Mouse (Mus musculus) intestine, embryonic 14.5 days (tissue): ENCODE measurements around the gene Fam198a. TPM values are rescaled to one million over a fixed set of nuclear protein-coding genes. Genes with fewer than 3 reads are reported as not detected.

Source experiments
- ATAC-seq: fragments of 200-750 bp; cut with Nextera tagmentation; replicated peaks from 2 replicates; pipeline ENCODE4 v1.8.0; 2017; ENCODE audit warnings: low read depth, moderate number of reproducible peaks, moderate TSS enrichment, moderate library complexity; ENCODE audit not compliant: low FRiP score, low TSS enrichment
- DNase-seq: peaks from one replicate; pipeline ENCODE4 v3.0.0-alpha.2; 2018; ENCODE audit warnings: low spot score
- H3K27ac ChIP-seq: fragments of 300-500 bp; sonication (generic); 2 replicates; pipeline ENCODE4 v1.5.1; 2014; ENCODE audit warnings: low read depth, mild to moderate bottlenecking, control low read depth
- H3K27me3 ChIP-seq: fragments of 300-500 bp; sonication (generic); replicated peaks from 2 replicates; pipeline ENCODE4 v1.6.1; 2014; ENCODE audit warnings: low read length, control low read depth; ENCODE audit not compliant: control insufficient read depth, insufficient read depth
- H3K36me3 ChIP-seq: fragments of 300-500 bp; sonication (generic); 2 replicates; pipeline ENCODE4 v1.6.1; 2014; ENCODE audit warnings: low read length, control low read depth; ENCODE audit not compliant: control insufficient read depth, insufficient read depth
- H3K4me1 ChIP-seq: fragments of 300-500 bp; sonication (generic); replicated peaks from 2 replicates; pipeline ENCODE4 v1.6.1; 2014; ENCODE audit warnings: low read length, control low read depth, mixed read lengths; ENCODE audit not compliant: control insufficient read depth, insufficient read depth
- H3K4me2 ChIP-seq: fragments of 300-500 bp; sonication (generic); 2 replicates; pipeline ENCODE4 v1.6.1; 2014; ENCODE audit warnings: low read length
- H3K4me3 ChIP-seq: fragments of 300-500 bp; sonication (generic); 2 replicates; pipeline ENCODE4 v1.5.1; 2014; ENCODE audit warnings: low read depth, low read length, control low read depth, mixed read lengths
- H3K9ac ChIP-seq: fragments of 300-500 bp; sonication (generic); 2 replicates; pipeline ENCODE4 v1.6.1; 2014; ENCODE audit warnings: mild to moderate bottlenecking, low read length
- H3K9me3 ChIP-seq: fragments of 300-500 bp; sonication (generic); 2 replicates; pipeline ENCODE4 v1.6.1; 2016; ENCODE audit warnings: low read length, control low read depth; ENCODE audit not compliant: control insufficient read depth
- WGBS: fragments of 180-500 bp; shearing (Covaris S2); extraction: QIAGEN DNeasy Blood & Tissue Kit; methylation state at CpG from one replicate; pipeline ENCODE4 v1.1.7; 2014; 5-methylcytosine and 5-hydroxymethylcytosine counted together
- polyA plus RNA-seq: library from polyadenylated mRNA; unstranded; fragments of >200 nt; fragmentation: Nextera tagmentation; extraction: Ambion mirVana; gene quantifications from 2 replicates; pipeline ENCODE4 v1.2.1, GENCODE M21; 2014

Fam198a gene
- polyA plus RNA-seq, 1 experiment from 2014 or later: 2.9 TPM

DNA sequence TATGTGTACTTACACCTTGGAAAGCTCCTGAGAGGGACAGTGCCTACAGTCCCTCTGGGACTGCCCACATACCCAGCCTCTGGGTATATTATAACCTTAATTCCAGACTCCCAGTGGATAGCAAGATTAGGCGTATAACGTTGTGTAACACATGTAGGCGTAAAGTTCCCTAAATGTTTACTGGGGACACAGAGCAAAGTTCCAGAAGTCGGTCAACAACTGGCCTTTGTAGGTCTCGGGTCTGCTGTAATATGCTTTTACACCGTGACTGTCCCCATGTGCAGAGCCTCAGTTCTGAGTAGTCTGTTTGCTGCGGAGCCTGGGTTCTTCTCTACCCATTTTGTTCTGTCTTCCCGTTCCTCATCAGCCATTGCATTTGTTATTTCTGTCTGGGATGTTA lies 27.3 kb upstream of the Fam198a start:
- H3K9me3 ChIP-seq: no peaks in the 10 kb centered on the region
- no peak overlapping the region for H3K27ac ChIP-seq
- no peak overlapping the region for H3K9ac ChIP-seq
- H3K4me1 ChIP-seq: no peaks in the 10 kb centered on the region
- DNase-seq: no peak
- no peaks in the 10 kb centered on the region for H3K27me3 ChIP-seq
- no peak for ATAC-seq
- no peak overlapping the region for H3K4me2 ChIP-seq
- WGBS: 88% methylated on average over 8 of the region's 8 CpGs
- no peak overlapping the region for H3K4me3 ChIP-seq
- no peaks in the 10 kb centered on the region for H3K36me3 ChIP-seq

DNA sequence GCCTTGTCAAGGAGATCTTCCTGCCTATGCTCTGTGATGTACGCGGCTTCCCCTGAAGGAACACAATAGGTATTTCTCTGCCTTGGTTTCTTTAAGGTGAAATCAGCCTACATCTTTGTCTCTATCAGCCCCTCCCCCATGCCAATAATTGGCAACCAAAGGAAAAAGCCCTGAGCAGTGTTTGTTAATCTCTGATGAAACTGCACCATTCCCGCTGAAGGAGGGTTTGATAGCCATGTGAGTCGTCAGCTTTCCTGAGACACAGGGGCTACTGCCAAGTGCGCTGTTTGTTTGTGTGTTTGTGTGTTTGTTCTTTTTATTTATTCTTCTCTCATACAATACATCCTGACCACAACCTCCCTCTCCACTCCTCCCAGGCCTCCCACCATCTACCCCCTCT lies 26.9 kb upstream of the Fam198a start:
- H3K9ac ChIP-seq: no peak overlapping the region
- H3K4me2 ChIP-seq: no peak overlapping the region
- DNase-seq (no peak), ATAC-seq (no peak)
- no peak overlapping the region for H3K4me3 ChIP-seq
- H3K27me3 ChIP-seq: no peaks in the 10 kb centered on the region
- no peak overlapping the region for H3K27ac ChIP-seq
- WGBS: 80% methylated on average over 5 of the region's 5 CpGs
- H3K4me1 ChIP-seq: no peaks in the 10 kb centered on the region
- H3K9me3 ChIP-seq: no peaks in the 10 kb centered on the region
- no peaks in the 10 kb centered on the region for H3K36me3 ChIP-seq

DNA sequence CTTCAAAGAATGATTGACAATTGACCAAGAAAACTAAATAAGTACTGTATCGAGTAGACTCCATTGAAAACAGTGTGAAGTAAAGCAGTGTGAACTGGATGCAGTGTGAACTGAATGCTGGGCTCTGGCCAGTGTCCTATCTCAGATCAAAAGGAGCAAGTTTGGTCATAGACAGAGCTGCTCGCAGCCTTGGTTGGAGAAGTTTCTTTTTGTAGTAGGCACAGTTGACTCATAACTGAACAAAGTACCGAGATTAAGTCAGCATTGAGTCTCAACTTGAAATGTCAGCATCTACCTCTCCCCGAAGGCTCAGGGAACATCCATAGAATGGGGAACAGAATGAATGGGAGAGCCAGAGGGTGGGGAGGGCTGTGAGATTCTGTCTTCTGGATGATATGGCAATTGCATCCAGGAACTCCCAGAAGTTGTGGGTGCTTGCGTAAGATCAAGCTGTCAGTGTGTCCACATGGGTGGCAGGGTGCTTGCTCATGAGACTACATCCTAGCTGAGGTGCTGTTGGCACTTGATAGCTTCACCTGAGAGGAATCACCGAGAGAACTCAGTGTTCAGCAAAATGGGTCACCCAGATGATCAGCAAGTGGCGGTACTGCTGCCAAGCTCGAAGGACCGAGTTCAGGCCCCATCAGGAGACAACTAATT lies 25.8 kb upstream of the Fam198a start:
- H3K4me1 ChIP-seq: no peaks in the 10 kb centered on the region
- no peak overlapping the region for H3K4me3 ChIP-seq
- no peak overlapping the region for H3K27ac ChIP-seq
- H3K27me3 ChIP-seq: no peaks in the 10 kb centered on the region
- H3K36me3 ChIP-seq: no peaks in the 10 kb centered on the region
- no peak overlapping the region for H3K9ac ChIP-seq
- ATAC-seq (no peak), DNase-seq (no peak)
- no peak overlapping the region for H3K4me2 ChIP-seq
- WGBS: 89% methylated on average over 9 of the region's 9 CpGs
- H3K9me3 ChIP-seq: no peaks in the 10 kb centered on the region

DNA sequence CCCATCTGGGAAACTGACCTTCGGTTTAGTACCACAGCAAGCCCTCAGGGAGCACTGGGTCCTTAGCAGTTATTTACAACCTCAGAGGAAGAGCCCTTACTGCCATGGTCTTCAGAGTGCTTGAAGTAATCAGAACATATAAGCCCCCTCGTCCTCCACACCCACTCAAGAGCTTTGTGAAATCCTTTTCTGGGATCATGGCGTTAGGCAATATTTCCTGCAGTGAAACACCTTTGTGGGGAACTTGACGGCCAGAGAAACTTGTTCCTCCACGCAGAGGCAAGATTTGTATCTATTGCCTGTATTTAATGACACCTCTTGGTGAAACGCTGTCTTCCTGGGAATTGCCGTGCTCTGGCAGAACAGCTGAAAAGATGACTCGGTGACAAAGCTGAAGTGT lies 24.8 kb upstream of the Fam198a start:
- no peaks in the 10 kb centered on the region for H3K36me3 ChIP-seq
- 58% methylated on average over 8 of the region's 8 CpGs for WGBS

DNA sequence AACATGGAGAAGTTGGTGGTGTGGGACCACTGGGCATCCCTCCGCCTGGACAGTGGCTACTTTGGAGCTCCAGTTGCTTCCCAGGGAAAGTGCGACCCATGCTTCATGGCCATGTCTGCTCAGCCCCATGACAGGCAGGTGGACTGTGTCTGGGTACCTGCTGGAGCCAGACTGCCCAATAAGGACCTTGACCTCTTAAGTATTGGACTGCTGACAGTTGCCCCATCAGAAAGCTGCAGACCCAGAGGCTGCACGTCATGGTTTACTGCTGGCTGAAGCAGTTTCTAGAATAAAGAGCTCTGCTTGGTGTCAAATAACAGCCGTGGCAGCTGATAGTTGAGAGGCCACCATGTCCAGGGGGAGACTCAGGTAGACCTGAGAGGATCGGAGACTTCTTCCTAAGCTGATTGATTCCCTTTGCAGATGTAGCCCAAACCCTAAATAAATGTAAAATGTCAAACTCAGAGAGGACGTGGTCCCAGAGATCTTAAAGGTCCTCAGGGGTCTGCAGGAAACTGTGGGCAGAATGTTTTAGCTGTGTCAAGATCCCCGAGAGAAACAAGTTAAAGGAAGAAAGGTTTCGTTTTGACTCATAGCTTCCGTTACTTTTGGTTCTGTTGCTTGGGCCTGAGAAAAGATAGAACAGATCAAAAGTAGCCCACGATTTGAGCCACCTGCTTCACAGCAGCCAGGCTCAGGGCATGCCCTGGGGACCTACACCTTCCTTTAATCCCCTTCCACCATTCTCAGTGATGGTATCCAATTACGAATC lies 24.0 kb upstream of the Fam198a start:
- H3K4me2 ChIP-seq: no peak overlapping the region
- DNase-seq (no peak), ATAC-seq (no peak)
- no peaks in the 10 kb centered on the region for H3K36me3 ChIP-seq
- no peaks in the 10 kb centered on the region for H3K4me1 ChIP-seq
- H3K9me3 ChIP-seq: no peaks in the 10 kb centered on the region
- WGBS: 46% methylated on average over 11 of the region's 11 CpGs
- H3K9ac ChIP-seq: no peak overlapping the region
- no peak overlapping the region for H3K27ac ChIP-seq
- H3K27me3 ChIP-seq: no peaks in the 10 kb centered on the region
- H3K4me3 ChIP-seq: no peak overlapping the region

More for the DNA sequence above, 24.8 kb upstream of the Fam198a start:
- Histone ChIP-seq H3K27me3 (no peaks in the 10 kb centered on the region), H3K4me1 (no peaks in the 10 kb centered on the region), H3K9me3 (no peaks in the 10 kb centered on the region), H3K4me2 (no peak overlapping the region), H3K9ac (no peak overlapping the region), H3K27ac (no peak overlapping the region), H3K4me3 (no peak overlapping the region)
- DNase-seq (no peak), ATAC-seq (no peak)

DNA sequence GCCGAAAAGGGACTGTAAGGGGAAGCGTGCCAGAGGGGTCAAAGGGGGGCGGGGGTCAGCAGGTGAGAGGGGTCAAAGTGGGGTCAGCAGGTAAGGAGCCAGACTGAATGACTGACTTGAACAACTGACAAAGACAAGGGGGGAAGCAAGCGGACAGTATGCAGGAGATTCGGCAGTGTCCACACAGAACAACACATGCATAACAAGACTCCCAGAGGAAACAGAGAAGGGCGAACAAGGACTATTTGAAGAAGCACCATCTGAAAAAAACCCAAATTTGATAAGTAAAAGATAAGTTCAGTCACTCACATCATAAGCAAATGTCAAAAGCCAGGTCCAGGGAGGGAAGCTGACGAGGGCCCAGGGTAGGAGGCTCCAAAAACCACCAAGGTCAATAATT lies 23.1 kb upstream of the Fam198a start:
- Histone ChIP-seq H3K36me3 (no peaks in the 10 kb centered on the region), H3K9ac (no peak overlapping the region), H3K9me3 (no peaks in the 10 kb centered on the region), H3K27me3 (no peaks in the 10 kb centered on the region), H3K4me3 (no peak overlapping the region), H3K27ac (no peak overlapping the region), H3K4me2 (no peak overlapping the region), H3K4me1 (no peaks in the 10 kb centered on the region)
- no peak for DNase-seq
- no peak for ATAC-seq
- WGBS: 79% methylated on average over 7 of the region's 7 CpGs

DNA sequence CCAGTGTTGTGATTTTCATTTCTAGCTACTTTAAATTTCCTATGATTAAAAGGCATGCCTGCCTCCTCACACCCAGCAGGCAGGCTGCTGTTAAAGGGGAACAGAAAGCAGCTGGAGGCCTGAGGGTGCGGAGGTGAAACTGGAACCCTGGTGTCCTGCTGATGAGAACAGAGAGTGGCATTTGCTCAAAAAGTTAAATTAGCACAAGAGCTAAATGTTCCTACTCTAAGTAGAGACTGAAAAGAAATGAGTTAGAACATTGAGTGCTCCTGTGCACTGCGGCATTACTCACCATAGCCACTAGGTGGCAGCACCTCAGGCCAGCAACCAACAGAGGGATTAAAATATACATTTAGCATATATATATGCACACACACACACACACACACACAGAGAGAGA lies 22.3 kb upstream of the Fam198a start:
- H3K4me2 ChIP-seq: no peak overlapping the region
- no peak overlapping the region for H3K9ac ChIP-seq
- H3K4me1 ChIP-seq: no peaks in the 10 kb centered on the region
- no peaks in the 10 kb centered on the region for H3K27me3 ChIP-seq
- no peak overlapping the region for H3K27ac ChIP-seq
- 36% methylated on average over 2 of the region's 2 CpGs for WGBS
- H3K4me3 ChIP-seq: no peak overlapping the region
- no peaks in the 10 kb centered on the region for H3K36me3 ChIP-seq
- H3K9me3 ChIP-seq: no peaks in the 10 kb centered on the region
- DNase-seq: peak; percentile 70
- ATAC-seq: no peak

DNA sequence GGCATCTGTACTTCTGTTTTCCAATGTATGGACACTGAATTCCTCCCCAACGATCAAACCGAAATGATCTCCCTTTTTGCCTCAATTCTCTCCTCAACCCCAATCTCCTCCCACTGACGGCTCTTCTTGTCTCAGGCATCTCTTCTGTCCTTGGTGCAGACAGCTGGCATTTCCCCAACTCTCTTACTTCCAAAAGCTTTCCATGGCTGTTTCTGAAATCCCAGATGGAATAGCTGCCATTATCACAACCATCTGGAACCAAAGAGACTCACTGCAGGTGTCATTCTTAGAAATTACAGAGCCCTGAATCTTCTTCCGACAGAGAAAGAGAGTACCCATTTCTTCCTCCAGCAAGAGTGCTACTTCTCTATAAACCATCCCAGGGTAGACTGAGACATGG lies 15.9 kb upstream of the Fam198a start:
- WGBS: 85% methylated on average over 4 of the region's 4 CpGs
- DNase-seq (no peak), ATAC-seq (no peak)
- no peak overlapping the region for H3K27ac ChIP-seq
- H3K9me3 ChIP-seq: no peaks in the 10 kb centered on the region
- no peaks in the 10 kb centered on the region for H3K27me3 ChIP-seq
- no peaks in the 10 kb centered on the region for H3K4me1 ChIP-seq
- H3K4me2 ChIP-seq: no peak overlapping the region
- H3K9ac ChIP-seq: no peak overlapping the region
- H3K36me3 ChIP-seq: no peaks in the 10 kb centered on the region
- no peak overlapping the region for H3K4me3 ChIP-seq

DNA sequence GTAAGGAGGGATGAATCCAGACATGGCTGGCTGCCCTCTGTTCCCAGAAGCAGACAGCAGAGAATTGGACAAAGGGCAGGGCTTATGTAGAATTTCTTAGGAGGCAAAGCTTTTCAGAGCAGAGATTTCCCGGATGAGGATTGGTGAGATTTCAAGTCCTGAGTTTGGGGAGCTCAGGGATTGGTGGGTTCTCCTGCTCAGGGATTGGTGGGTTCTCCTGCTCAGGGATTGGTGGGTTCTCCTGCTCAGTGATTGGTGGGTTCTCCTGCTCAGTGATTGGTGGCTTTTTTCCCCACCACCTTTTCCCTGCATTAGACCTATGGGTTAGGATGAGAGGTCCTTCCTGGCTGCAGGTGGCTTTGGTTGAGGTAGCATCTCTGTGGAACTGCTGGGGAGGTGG lies 13.8 kb upstream of the Fam198a start:
- Histone ChIP-seq H3K9me3 (no peaks in the 10 kb centered on the region), H3K4me3 (no peak overlapping the region), H3K36me3 (no peaks in the 10 kb centered on the region), H3K9ac (no peak overlapping the region), H3K4me1 (no peaks in the 10 kb centered on the region), H3K27me3 (no peaks in the 10 kb centered on the region), H3K27ac (no peak overlapping the region), H3K4me2 (peak overlapping the region; percentile 44; the same call in 1 of the 2 replicates)
- DNase-seq: no peak
- no peak for ATAC-seq
- 88% methylated on average over 1 of the region's 1 CpGs for WGBS
